Comparison of ENCODE assay signal across 30 mouse cellular contexts in genomic region chr2:79722415-79722814, GRCm38 (mm10). TPM values are rescaled to one million over a fixed set of nuclear protein-coding genes. Genes with fewer than 3 reads are reported as not detected.
"Had no signal": no experiment of that assay in that cellular context is flagged by ENCODE, and none has a peak within 500 bp of the region (broad histone marks: within the 10 kb centered on the region; RNA-seq: fewer than 3 reads in every experiment).

No protein-coding gene starts in this region.

- H3K4me1 ChIP-seq: heart, embryonic 13.5 days; heart, embryonic 15.5 days; hindbrain, embryonic 13.5 days; kidney, embryonic 15.5 days; limb, embryonic 10.5 days; limb, embryonic 12.5 days; liver, embryonic 12.5 days had no signal

- DNase-seq: gastrocnemius, postnatal 14 days; gastrocnemius, postnatal 36 days; heart, adult 11 months; heart, adult 2 months; heart, postnatal 14 days; heart, postnatal 36 days; kidney, adult 2 months; kidney, adult 9 months; kidney, postnatal 25 days; kidney, postnatal 4 days; liver had no signal

- H3K27me3 ChIP-seq: hindbrain, embryonic 13.5 days; kidney, embryonic 15.5 days; limb, embryonic 12.5 days; liver, embryonic 12.5 days had no signal

- H3K4me3 ChIP-seq: heart, adult 2 months; heart, embryonic 13.5 days; heart, embryonic 15.5 days; hindbrain, embryonic 13.5 days; kidney, embryonic 15.5 days; layer of hippocampus, adult 2 months; left cerebral cortex, adult 2 months; limb, embryonic 10.5 days; limb, embryonic 12.5 days; liver, embryonic 12.5 days had no signal

- H3K27ac ChIP-seq: heart, adult 2 months; heart, embryonic 13.5 days; heart, embryonic 15.5 days; hindbrain, embryonic 13.5 days; kidney, embryonic 15.5 days; kidney, postnatal 0 days; layer of hippocampus, adult 2 months; left cerebral cortex, adult 2 months; limb, embryonic 10.5 days; limb, embryonic 12.5 days; liver, embryonic 12.5 days had no signal

- H3K36me3 ChIP-seq: heart, embryonic 13.5 days; heart, embryonic 15.5 days; hindbrain, embryonic 13.5 days; kidney, embryonic 15.5 days; limb, embryonic 10.5 days; limb, embryonic 12.5 days; liver, embryonic 12.5 days had no signal

- H3K9ac ChIP-seq: heart, embryonic 13.5 days; heart, embryonic 15.5 days; hindbrain, embryonic 13.5 days; kidney, embryonic 15.5 days; limb, embryonic 12.5 days; liver, embryonic 12.5 days had no signal

- ATAC-seq: hindbrain, embryonic 16.5 days; inflammation-experienced regulatory T-cells, adult 6 months; intestine, postnatal 0 days; liver, embryonic 12.5 days had no signal

- H3K4me2 ChIP-seq: heart, embryonic 11.5 days; heart, embryonic 13.5 days; heart, embryonic 15.5 days; hindbrain, embryonic 13.5 days; kidney, embryonic 15.5 days; limb, embryonic 12.5 days; liver, embryonic 12.5 days had no signal

- H3K9me3 ChIP-seq: heart, embryonic 13.5 days; heart, embryonic 15.5 days; hindbrain, embryonic 13.5 days; kidney, embryonic 15.5 days; limb, embryonic 10.5 days; limb, embryonic 12.5 days; liver, embryonic 12.5 days had no signal

RNA-seq across cellular contexts. Expression of gene Ppp1r1c, which starts 14.8 kb away (rescaled TPM):
- total RNA-seq: gastrocnemius, postnatal 14 days; gastrocnemius, postnatal 36 days; heart, postnatal 14 days; heart, postnatal 36 days; hematopoietic stem cell, adult 5-6 weeks; left cerebral cortex, adult 2 months; left cerebral cortex, postnatal 36 days had no signal
- polyA plus RNA-seq: gonadal fat pad, adult 2 months; heart, adult 2 months; heart, embryonic 11.5 days; heart, postnatal 0 days; intestine, postnatal 0 days; kidney, adult 2 months; limb, embryonic 10.5 days; liver, embryonic 12.5 days; liver, embryonic 16.5 days had no signal
